Mouse (Mus musculus) heart, postnatal 0 days (tissue): ENCODE data around the gene Gm29666. TPM values are rescaled to one million over a fixed set of nuclear protein-coding genes. Genes with fewer than 3 reads are reported as not detected.

Source experiments
- ATAC-seq: fragments of 200-750 bp; cut with Nextera tagmentation; 2 replicates; pipeline ENCODE4 v1.8.0; 2017; ENCODE audit warnings: low read depth, moderate number of reproducible peaks, moderate library complexity; ENCODE audit not compliant: insufficient read depth
- DNase-seq: peaks from one replicate; pipeline ENCODE4 v3.0.0-alpha.2; 2016; ENCODE audit warnings: low spot score
- H3K27ac ChIP-seq: fragments of 300-500 bp; sonication (generic); 2 replicates; pipeline ENCODE4 v1.5.1; 2014; ENCODE audit warnings: low read depth, mild to moderate bottlenecking
- H3K27me3 ChIP-seq: fragments of 300-500 bp; sonication (generic); 2 replicates; pipeline ENCODE4 v1.6.1; 2014; ENCODE audit warnings: low read length, mixed read lengths; ENCODE audit not compliant: control insufficient read depth, insufficient read depth
- H3K36me3 ChIP-seq: fragments of 300-500 bp; sonication (generic); replicated peaks from 2 replicates; pipeline ENCODE4 v1.6.1; 2014; ENCODE audit warnings: low read length, mixed read lengths; ENCODE audit not compliant: control insufficient read depth, insufficient read depth
- H3K4me1 ChIP-seq: fragments of 300-500 bp; sonication (generic); 2 replicates; pipeline ENCODE4 v1.6.1; 2014; ENCODE audit warnings: antibody characterized with exemption; ENCODE audit not compliant: control insufficient read depth, insufficient read depth
- H3K4me2 ChIP-seq: fragments of 300-500 bp; sonication (generic); 2 replicates; pipeline ENCODE4 v1.6.1; 2014; ENCODE audit warnings: low read depth, mild to moderate bottlenecking, low read length, moderate library complexity
- H3K4me3 ChIP-seq: fragments of 300-500 bp; sonication (generic); 2 replicates; pipeline ENCODE4 v1.5.1; 2014; ENCODE audit warnings: low read depth, low read length
- H3K9ac ChIP-seq: fragments of 300-500 bp; sonication (generic); replicated peaks from 2 replicates; pipeline ENCODE4 v1.6.1; 2014; ENCODE audit warnings: low read depth, low read length, mixed read lengths
- H3K9me3 ChIP-seq: fragments of 300-500 bp; sonication (generic); replicated peaks from 2 replicates; pipeline ENCODE4 v1.6.1; 2016; ENCODE audit warnings: low read length; ENCODE audit not compliant: control insufficient read depth
- CTCF ChIP-seq: IDR thresholded peaks from 2 replicates; pipeline ENCODE4 v1.5.1; 2016; ENCODE audit warnings: antibody characterized with exemption, control low read depth, low read depth
- EP300 ChIP-seq: IDR thresholded peaks from 2 replicates; pipeline ENCODE4 v1.6.1; 2016; ENCODE audit warnings: antibody characterized with exemption, low read depth
- WGBS: fragments of 180-500 bp; shearing (Covaris S2); extraction: QIAGEN DNeasy Blood & Tissue Kit; methylation state at CpG from one replicate; pipeline ENCODE4 v1.1.7; 2014; 5-methylcytosine and 5-hydroxymethylcytosine counted together
- polyA plus RNA-seq: library from polyadenylated mRNA; unstranded; fragments of >200 nt; fragmentation: Nextera tagmentation; extraction: Ambion mirVana; gene quantifications from 2 replicates; pipeline ENCODE4 v1.2.1, GENCODE M21; 2015
- total RNA-seq: library from RNA; depleted of rRNA; stranded (reverse); fragments of >200 nt; gene quantifications from 2 replicates; pipeline ENCODE4 v1.2.3, GENCODE M21; 2014; ENCODE audit warnings: low replicate concordance

The Gm29666 gene
- total and polyA plus RNA-seq, 2 experiments from 2014 or later: 0.08 to 0.16 TPM

DNA sequence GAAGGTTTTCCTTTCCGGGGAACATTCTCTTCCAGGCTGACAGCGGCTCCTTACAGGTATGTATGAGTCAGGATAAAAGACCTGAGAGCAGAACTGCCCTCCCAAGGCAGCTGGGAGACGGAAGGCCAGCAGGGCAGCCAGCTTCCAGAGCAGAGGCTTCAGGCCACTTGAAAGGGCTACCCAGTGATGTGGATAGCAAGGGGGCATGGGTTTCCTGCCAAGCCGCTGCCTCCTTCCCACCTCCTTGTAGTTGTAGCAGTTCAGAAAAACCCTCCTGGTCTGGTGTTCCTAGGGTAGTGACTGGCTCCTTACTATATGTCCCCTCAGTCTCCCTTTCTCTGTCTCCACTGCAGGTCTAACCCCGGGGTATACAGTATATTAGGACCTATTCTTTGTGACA lies 24.5 kb upstream of the Gm29666 start:
- no peak overlapping the region for H3K4me2 ChIP-seq
- H3K27me3 ChIP-seq: no peaks in the 10 kb centered on the region
- WGBS: 56% methylated on average over 5 of the region's 5 CpGs
- no peak overlapping the region for H3K4me3 ChIP-seq
- TF ChIP-seq CTCF: no peak
- no peak for TF ChIP-seq EP300
- no peak overlapping the region for H3K27ac ChIP-seq
- peaks cover 29% of the 10 kb centered on the region for H3K36me3 ChIP-seq
- H3K9ac ChIP-seq: no peak overlapping the region
- no peak for DNase-seq
- H3K4me1 ChIP-seq: peaks cover 7% of the 10 kb centered on the region; the same call in 1 of the 2 replicates
- H3K9me3 ChIP-seq: no peaks in the 10 kb centered on the region
- no peak for ATAC-seq

DNA sequence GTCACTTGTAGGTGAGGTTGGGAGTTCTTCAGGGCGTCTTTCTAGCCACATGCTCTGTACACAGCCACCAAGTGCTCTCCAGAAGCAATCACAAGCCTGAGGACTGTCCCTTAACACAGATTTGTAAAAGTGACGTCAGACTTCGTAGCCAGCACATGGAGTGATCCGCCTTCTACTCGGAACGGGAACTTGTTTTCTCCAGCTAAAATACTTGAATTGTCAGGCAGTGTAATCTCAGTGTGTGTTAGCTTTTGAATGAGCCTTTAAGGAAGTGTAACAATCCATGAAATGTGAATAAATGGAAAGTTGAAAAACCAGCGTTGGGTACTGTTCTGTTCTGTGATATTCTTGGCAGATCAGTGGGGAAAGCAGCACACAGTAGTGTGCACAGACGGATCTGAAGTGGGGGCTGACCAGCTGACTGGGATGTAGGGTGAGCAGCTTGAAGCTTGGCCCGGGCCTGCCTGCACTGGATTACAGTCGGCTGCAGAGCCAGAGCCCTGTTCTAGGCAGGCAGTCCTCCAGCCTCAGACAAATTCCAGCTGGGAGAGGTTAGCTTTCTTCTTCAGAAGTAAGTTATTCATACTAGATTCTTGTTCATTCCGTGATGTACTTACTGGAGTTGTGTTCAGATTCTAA lies 22.9 kb upstream of the Gm29666 start:
- Histone ChIP-seq H3K9ac (no peak overlapping the region), H3K9me3 (no peaks in the 10 kb centered on the region), H3K4me2 (no peak overlapping the region), H3K27ac (no peak overlapping the region), H3K27me3 (no peaks in the 10 kb centered on the region), H3K4me1 (peaks cover 7% of the 10 kb centered on the region; the same call in 1 of the 2 replicates), H3K36me3 (peaks cover 45% of the 10 kb centered on the region), H3K4me3 (no peak overlapping the region)
- WGBS: 55% methylated on average over 11 of the region's 11 CpGs
- TF ChIP-seq EP300 (no peak), CTCF (no peak)
- ATAC-seq: peak; percentile 48; the same call in 1 of the 2 replicates
- DNase-seq: no peak

DNA sequence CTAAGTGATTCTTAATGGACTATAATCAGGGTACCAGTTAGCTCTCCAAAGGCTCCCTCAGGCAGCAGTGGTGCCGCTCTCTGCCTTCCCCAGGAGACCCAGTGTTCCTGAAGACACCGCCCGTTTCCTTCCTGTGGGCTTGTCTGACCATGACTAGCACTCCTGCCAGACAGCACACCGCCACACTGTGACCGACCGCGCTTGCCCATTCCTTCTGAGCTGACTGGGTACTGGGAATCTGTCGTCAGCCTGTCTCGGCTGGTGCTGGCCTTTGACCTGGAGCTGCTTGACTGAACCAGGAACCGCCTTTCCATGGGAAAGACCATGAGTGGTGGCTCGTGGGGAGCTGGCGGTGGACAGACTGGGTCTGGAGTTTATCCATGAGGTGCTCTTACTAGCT lies 20.3 kb upstream of the Gm29666 start:
- DNase-seq: no peak
- no peaks in the 10 kb centered on the region for H3K9me3 ChIP-seq

DNA sequence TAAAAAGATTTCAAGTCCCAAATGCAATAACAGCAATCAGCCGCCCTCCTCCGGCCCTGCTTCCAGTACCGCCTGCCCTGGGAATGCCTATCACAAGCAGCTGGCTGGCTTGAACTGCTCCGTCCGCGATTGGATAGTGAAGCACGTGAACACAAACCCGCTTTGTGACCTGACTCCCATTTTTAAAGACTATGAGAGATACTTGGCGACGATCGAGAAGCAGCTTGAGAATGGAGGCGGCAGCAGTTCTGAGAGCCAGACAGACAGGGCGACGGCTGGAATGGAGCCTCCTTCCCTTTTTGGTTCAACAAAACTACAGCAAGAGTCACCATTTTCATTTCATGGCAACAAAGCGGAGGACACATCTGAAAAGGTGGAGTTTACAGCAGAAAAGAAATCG lies 15.1 kb upstream of the Gm29666 start:
- 85% methylated on average over 16 of the region's 16 CpGs for WGBS
- no peaks in the 10 kb centered on the region for H3K4me1 ChIP-seq
- no peaks in the 10 kb centered on the region for H3K9me3 ChIP-seq
- H3K4me3 ChIP-seq: no peak overlapping the region
- no peaks in the 10 kb centered on the region for H3K27me3 ChIP-seq
- H3K4me2 ChIP-seq: no peak overlapping the region
- no peak overlapping the region for H3K27ac ChIP-seq
- H3K9ac ChIP-seq: no peak overlapping the region
- peaks cover 99% of the 10 kb centered on the region for H3K36me3 ChIP-seq
- ATAC-seq (no peak), DNase-seq (no peak)
- TF ChIP-seq EP300 (no peak), CTCF (no peak)

More for the DNA sequence above, 20.3 kb upstream of the Gm29666 start:
- Histone ChIP-seq H3K27me3 (no peaks in the 10 kb centered on the region), H3K9ac (no peak overlapping the region), H3K4me3 (no peak overlapping the region), H3K36me3 (peaks cover 71% of the 10 kb centered on the region), H3K4me2 (no peak overlapping the region), H3K27ac (no peak overlapping the region), H3K4me1 (peaks cover 7% of the 10 kb centered on the region; the same call in 1 of the 2 replicates)
- TF ChIP-seq CTCF (no peak), EP300 (no peak)
- 0 out of 2 replicates have a peak, but pooled peaks have one; percentile 38 for ATAC-seq
- 55% methylated on average over 12 of the region's 12 CpGs for WGBS

DNA sequence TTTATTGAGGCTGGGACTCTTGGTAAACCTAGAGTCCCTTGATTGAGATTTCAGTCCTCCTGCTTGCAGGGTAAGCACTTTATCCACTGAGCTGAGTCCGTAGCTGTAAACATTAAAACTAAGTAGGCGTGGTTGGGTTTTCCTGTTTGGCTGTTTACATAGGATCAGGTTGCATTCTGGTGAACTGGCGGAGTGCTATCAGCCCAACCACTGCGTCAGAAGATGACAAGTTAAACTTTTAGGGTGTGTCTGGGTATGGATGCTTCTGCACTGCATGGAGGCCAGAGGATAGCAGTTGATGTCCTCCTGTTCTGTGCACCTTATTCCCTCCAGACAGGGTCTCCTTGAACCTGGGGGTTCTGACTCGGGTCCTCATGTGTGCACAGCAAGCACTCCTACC lies 12.5 kb upstream of the Gm29666 start:
- Histone ChIP-seq H3K9me3 (no peaks in the 10 kb centered on the region), H3K9ac (no peak overlapping the region), H3K4me2 (no peak overlapping the region), H3K27ac (no peak overlapping the region), H3K27me3 (no peaks in the 10 kb centered on the region), H3K4me3 (no peak overlapping the region), H3K4me1 (no peaks in the 10 kb centered on the region), H3K36me3 (peaks cover 99% of the 10 kb centered on the region)
- TF ChIP-seq EP300: no peak
- TF ChIP-seq CTCF: no peak
- 82% methylated on average over 5 of the region's 5 CpGs for WGBS
- DNase-seq (no peak), ATAC-seq (no peak)
